Mouse (Mus musculus): Measurements from ENCODE around the gene BC004004. TPM values are rescaled to one million over a fixed set of nuclear protein-coding genes. Genes with fewer than 3 reads are reported as not detected.

Gene BC004004
- total RNA-seq, 2 experiments from 2014 or later, result 78.9 to 85.0 TPM

GRCm38 (mm10) chr17:29330221-29330620 lies 61.6 kb downstream of the BC004004 start:
- TF ChIP-seq CTCF (IDR thresholded peaks at IDR 0.05), result no peak
- no peak for DNase-seq (ENCODE audit: extremely low spot score in 1 of 2, low spot score in 2 of 2)
- intact Hi-C loops (cut with DNase I), result no loop called here
- H3K27ac ChIP-seq, result no peak overlapping the region
- H3K4me3 ChIP-seq, result no peak overlapping the region

- TF ChIP-seq CTCF (IDR thresholded peaks at IDR 0.05), result no peak; the same call in 1 of the 2 replicates
- intact Hi-C loops (cut with DNase I), result no loop called here
- no peak for DNase-seq (ENCODE audit: extremely low spot score in 1 of 2, low spot score in 2 of 2)
Observed at GRCm38 (mm10) chr17:29330671-29331410, 62.3 kb downstream of the BC004004 start.

GRCm38 (mm10) chr17:29332186-29332685 lies 63.6 kb downstream of the BC004004 start:
- intact Hi-C loops (cut with DNase I), result no loop called here
- no peak overlapping the region for H3K4me3 ChIP-seq
- no peak for DNase-seq (ENCODE audit: extremely low spot score in 1 of 2, low spot score in 2 of 2)
- H3K27ac ChIP-seq, result no peak overlapping the region
- no peak for TF ChIP-seq CTCF (IDR thresholded peaks at IDR 0.05)

More at GRCm38 (mm10) chr17:29330671-29331410, 62.3 kb downstream of the BC004004 start:
- Histone ChIP-seq H3K27ac (no peak overlapping the region), H3K4me3 (no peak overlapping the region)

GRCm38 (mm10) chr17:29336266-29336990 lies 67.8 kb downstream of the BC004004 start:
- no peak for DNase-seq (ENCODE audit: extremely low spot score in 1 of 2, low spot score in 2 of 2)
- H3K4me3 ChIP-seq, result no peak overlapping the region
- no peak for TF ChIP-seq CTCF (IDR thresholded peaks at IDR 0.05)
- no peak overlapping the region for H3K27ac ChIP-seq
- intact Hi-C loops (cut with DNase I), result no loop called here

GRCm38 (mm10) chr17:29337979-29338823 lies 69.6 kb downstream of the BC004004 start:
- intact Hi-C loops (cut with DNase I), result no loop called here
- DNase-seq (ENCODE audit: extremely low spot score in 1 of 2, low spot score in 2 of 2), result no peak
- TF ChIP-seq CTCF (IDR thresholded peaks at IDR 0.05), result no peak
- Histone ChIP-seq H3K4me3 (no peak overlapping the region), H3K27ac (peak overlapping the region; percentile 59)

GRCm38 (mm10) chr17:29339170-29339768 lies 70.7 kb downstream of the BC004004 start:
- TF ChIP-seq CTCF (IDR thresholded peaks at IDR 0.05), result no peak
- H3K27ac ChIP-seq, result peak overlapping the region; percentile 36; the same call in 1 of the 2 replicates
- H3K4me3 ChIP-seq, result no peak overlapping the region
- DNase-seq (ENCODE audit: extremely low spot score in 1 of 2, low spot score in 2 of 2), result no peak
- intact Hi-C loops (cut with DNase I), result no loop called here

- no peak overlapping the region for H3K4me3 ChIP-seq
- intact Hi-C loops (cut with DNase I), result no loop called here
- no peak for DNase-seq (ENCODE audit: extremely low spot score in 1 of 2, low spot score in 2 of 2)
- TF ChIP-seq CTCF (IDR thresholded peaks at IDR 0.05), result no peak
- H3K27ac ChIP-seq, result no peak overlapping the region
Observed at GRCm38 (mm10) chr17:29340406-29341261, 72.0 kb downstream of the BC004004 start.

- peak overlapping the region; percentile 67 for H3K27ac ChIP-seq
- DNase-seq (ENCODE audit: extremely low spot score in 1 of 2, low spot score in 2 of 2), result no peak
- TF ChIP-seq CTCF (IDR thresholded peaks at IDR 0.05), result no peak; the same call in none of the 2 replicates
- intact Hi-C loops (cut with DNase I), result no loop called here
- H3K4me3 ChIP-seq, result no peak overlapping the region
Observed at GRCm38 (mm10) chr17:29341591-29342003, 73.0 kb downstream of the BC004004 start.

GRCm38 (mm10) chr17:29342010-29342910 lies 73.7 kb downstream of the BC004004 start:
- peak overlapping the region; percentile 67 for H3K27ac ChIP-seq
- TF ChIP-seq CTCF (IDR thresholded peaks at IDR 0.05), result no peak
- intact Hi-C loops (cut with DNase I), result no loop called here
- DNase-seq (ENCODE audit: extremely low spot score in 1 of 2, low spot score in 2 of 2), result no peak
- no peak overlapping the region for H3K4me3 ChIP-seq

Data from left cerebral cortex, adult 2 months (tissue).